Mouse (Mus musculus) olfactory bulb, adult 2 months (tissue): ENCODE data around the gene Eno2.

Experiments used
- CTCF ChIP-seq: fragments of 200-500 bp; IDR thresholded peaks from 2 replicates; pipeline ENCODE4 v1.5.1; 2012; ENCODE audit warnings: low read depth, mild to moderate bottlenecking, low read length, moderate library complexity; ENCODE audit not compliant: insufficient read depth
- POLR2A ChIP-seq: fragments of 200-500 bp; IDR thresholded peaks from 2 replicates; pipeline ENCODE4 v1.6.1; 2012; ENCODE audit warnings: mild to moderate bottlenecking, low read depth, low read length, moderate library complexity; ENCODE audit not compliant: insufficient read depth

DNA sequence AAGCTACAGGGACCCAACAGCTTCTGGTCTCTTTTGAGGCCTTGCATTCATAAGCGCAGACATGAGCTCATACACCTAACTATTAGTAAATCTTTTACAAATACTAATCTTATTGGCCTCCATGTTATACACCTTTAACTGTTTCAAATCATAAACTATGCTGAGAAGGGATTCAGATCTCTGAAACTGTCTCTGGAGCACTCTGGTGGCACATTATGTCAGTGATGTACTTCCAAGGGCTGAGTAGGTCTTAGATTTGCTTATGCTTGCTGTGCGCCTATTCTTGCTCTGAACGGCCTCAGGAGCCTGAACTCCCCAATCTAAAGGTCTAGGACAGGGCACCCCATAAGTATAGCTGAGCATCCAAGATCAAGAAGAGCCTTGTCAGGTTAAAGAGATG, 27.6 kb downstream of the Eno2 start:
- TF ChIP-seq POLR2A (no peak), CTCF (no peak)
